Mouse (Mus musculus): ENCODE results near the gene Pik3cd. TPM values are rescaled to one million over a fixed set of nuclear protein-coding genes. Genes with fewer than 3 reads are reported as not detected.
"Not testable (repeated sequence)": the region's sequence is repeated elsewhere in the genome, so short reads cannot be mapped to it uniquely, and the experiment has no call there.

The Pik3cd gene
- polyA plus RNA-seq (2012; rRNA removed), result 106 and 120 TPM in 2 replicates

DNA sequence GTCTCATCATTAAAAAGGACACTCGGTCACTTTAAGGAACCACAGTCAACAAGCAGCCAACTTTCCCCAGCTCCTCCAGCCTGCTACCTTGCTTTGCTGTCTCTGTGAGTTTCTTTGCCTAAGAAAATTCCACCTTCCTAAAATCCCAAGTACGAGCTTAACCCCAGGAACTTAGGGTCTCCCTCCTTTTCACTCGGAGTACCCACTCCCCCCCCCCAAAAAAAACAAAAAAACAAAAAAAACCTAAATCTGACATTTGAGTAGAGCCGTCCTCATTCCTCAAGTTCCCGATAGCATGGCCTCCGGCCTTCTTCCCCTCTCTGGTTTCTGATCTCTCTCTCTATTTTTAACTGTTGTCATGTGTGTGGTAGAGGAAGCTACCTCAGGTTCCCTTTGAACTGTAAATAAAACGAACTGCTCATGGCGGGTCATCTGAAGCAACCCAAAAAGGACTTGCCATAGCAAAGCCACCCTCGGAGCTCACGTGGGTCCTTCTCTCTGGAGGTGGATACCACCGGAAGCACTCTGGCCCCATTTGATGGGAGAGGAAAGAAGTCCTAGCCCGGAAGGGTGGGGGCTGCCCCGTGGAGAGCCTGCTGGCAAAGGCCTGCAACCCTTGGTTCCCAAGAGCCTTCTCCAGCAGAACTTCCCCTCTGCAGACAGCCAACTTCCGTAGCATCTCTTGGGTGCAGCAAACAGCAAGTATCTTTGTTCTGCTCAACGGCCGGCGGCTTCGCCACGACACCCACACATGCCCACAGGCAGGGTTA is at the start of gene Pik3cd:
Pik3cd (minus strand) TSS at position 362 of the 770 bp plus-strand sequence.
- Histone ChIP-seq H3K27ac (ENCODE audit: control insufficient read depth, insufficient read depth, low read length) (peak within 1 kb of the TSS; percentile 83), H3K36me3 (ENCODE audit: control insufficient read depth, insufficient read depth, low read length) (no peaks in the 10 kb centered on the region), H3K4me3 (ENCODE audit: control insufficient read depth, insufficient read depth, low read length) (peak within 1 kb of the TSS; percentile 38), H3K4me1 (replicated peaks; ENCODE audit: control insufficient read depth, insufficient read depth, low read length) (peaks cover 58% of the 10 kb centered on the region), H3K27me3 (ENCODE audit: control insufficient read depth, insufficient read depth, low read length) (no peaks in the 10 kb centered on the region)
- 6% methylated on average over 19 of the region's 19 CpGs for WGBS
- DNase-seq, result peak; percentile 57
- 0 out of 2 replicates have a peak, but pooled peaks have one; percentile 27 for TF ChIP-seq POLR2A (IDR thresholded peaks at IDR 0.05; ENCODE audit: control insufficient read depth, extremely low read depth, insufficient read depth, low read length, poor library complexity)
- no peak for TF ChIP-seq CTCF (IDR thresholded peaks at IDR 0.05; ENCODE audit: borderline replicate concordance, control insufficient read depth, extremely low read depth, insufficient read depth, low read length, poor library complexity)

DNA sequence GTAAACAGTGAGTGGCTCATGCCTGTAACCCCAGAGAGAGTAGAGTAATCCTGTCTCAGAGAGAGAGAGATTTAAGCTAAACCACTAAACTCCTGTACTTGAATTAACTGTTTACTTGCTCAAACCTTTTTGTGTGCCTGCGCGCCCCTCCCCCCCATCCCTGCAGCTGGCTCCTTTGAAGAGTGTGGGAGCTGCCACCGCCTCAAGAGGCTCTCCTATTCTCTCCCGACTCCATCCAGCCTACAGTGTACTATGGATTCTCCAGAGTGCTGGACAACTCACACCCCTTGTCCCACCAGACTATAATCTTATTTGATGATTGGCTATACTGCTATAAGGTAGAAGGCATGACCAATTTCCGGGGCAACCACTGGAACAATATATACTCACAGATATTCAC is 48.3 kb upstream of the Pik3cd start:
- H3K4me1 ChIP-seq (replicated peaks; ENCODE audit: control insufficient read depth, insufficient read depth, low read length), result no peaks in the 10 kb centered on the region
- 78% methylated on average over 5 of the region's 5 CpGs for WGBS
- no peaks in the 10 kb centered on the region for H3K36me3 ChIP-seq (ENCODE audit: control insufficient read depth, insufficient read depth, low read length)

DNA sequence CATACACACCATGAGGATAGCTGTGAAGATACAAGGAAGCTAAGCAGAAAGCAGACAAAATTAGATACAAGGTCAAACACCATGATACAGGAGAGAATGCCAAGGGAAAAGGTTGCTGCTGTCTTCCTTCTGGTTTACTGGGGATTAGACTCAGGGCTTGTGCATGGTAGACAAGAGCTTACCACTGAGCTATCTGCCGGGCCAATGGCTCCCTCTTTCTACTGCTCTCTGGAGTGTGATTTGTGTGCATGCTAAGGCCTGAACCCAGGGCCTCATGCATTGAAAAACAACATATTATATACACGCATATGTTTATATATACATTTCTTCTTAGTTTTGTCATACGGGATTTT is 47.3 kb upstream of the Pik3cd start:
- H3K4me1 ChIP-seq (replicated peaks; ENCODE audit: control insufficient read depth, insufficient read depth, low read length); H3K36me3 ChIP-seq (ENCODE audit: control insufficient read depth, insufficient read depth, low read length); DNase-seq; H3K4me3 ChIP-seq (ENCODE audit: control insufficient read depth, insufficient read depth, low read length); H3K27me3 ChIP-seq (ENCODE audit: control insufficient read depth, insufficient read depth, low read length); H3K27ac ChIP-seq (ENCODE audit: control insufficient read depth, insufficient read depth, low read length): not testable (repeated sequence)
- 97% methylated on average over 3 of the region's 3 CpGs for WGBS

More for the DNA sequence above, 48.3 kb upstream of the Pik3cd start:
- H3K27ac ChIP-seq (ENCODE audit: control insufficient read depth, insufficient read depth, low read length), result no peak overlapping the region
- TF ChIP-seq POLR2A (IDR thresholded peaks at IDR 0.05; ENCODE audit: control insufficient read depth, extremely low read depth, insufficient read depth, low read length, poor library complexity) (no peak), CTCF (IDR thresholded peaks at IDR 0.05; ENCODE audit: borderline replicate concordance, control insufficient read depth, extremely low read depth, insufficient read depth, low read length, poor library complexity) (no peak)
- no peak overlapping the region for H3K4me3 ChIP-seq (ENCODE audit: control insufficient read depth, insufficient read depth, low read length)
- no peak for DNase-seq
- no peaks in the 10 kb centered on the region for H3K27me3 ChIP-seq (ENCODE audit: control insufficient read depth, insufficient read depth, low read length)

DNA sequence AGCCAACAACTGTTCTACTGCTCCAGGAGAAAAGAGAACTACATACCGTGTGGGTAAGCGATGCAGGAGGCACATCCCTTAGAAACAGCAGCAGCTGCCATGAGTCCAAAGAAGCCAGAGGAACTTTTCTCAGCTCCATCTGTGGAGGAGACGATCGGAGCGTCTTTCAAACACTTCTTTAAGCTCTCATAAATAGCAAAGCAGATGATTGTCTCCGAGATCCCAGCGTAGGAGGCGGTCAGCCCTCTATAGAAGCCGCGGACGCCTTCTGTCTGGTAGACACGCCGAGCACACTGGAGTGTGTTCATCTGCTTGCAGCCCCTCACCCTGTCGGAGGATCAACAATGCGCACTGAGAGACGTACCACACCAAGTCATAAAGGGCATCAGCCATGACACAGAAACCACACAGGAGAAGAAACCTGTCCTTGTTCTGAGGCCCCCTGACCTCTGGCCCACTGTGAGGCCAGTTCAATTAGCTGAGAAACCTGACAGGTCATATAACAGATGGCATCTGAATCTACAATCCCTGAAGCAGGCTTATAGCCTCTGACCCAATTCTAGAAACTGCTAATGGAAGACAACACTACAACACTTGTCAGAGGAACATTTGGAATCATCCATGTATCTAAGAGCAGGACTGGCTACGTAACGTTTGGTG is 46.8 kb upstream of the Pik3cd start:
- no peak overlapping the region for H3K27ac ChIP-seq (ENCODE audit: control insufficient read depth, insufficient read depth, low read length)
- H3K27me3 ChIP-seq (ENCODE audit: control insufficient read depth, insufficient read depth, low read length), result no peaks in the 10 kb centered on the region
- 98% methylated on average over 18 of the region's 18 CpGs for WGBS
- H3K36me3 ChIP-seq (ENCODE audit: control insufficient read depth, insufficient read depth, low read length), result no peaks in the 10 kb centered on the region
- H3K4me3 ChIP-seq (ENCODE audit: control insufficient read depth, insufficient read depth, low read length), result no peak overlapping the region
- no peak for DNase-seq
- TF ChIP-seq POLR2A (IDR thresholded peaks at IDR 0.05; ENCODE audit: control insufficient read depth, extremely low read depth, insufficient read depth, low read length, poor library complexity) (no peak), CTCF (IDR thresholded peaks at IDR 0.05; ENCODE audit: borderline replicate concordance, control insufficient read depth, extremely low read depth, insufficient read depth, low read length, poor library complexity) (no peak)
- H3K4me1 ChIP-seq (replicated peaks; ENCODE audit: control insufficient read depth, insufficient read depth, low read length), result no peaks in the 10 kb centered on the region

DNA sequence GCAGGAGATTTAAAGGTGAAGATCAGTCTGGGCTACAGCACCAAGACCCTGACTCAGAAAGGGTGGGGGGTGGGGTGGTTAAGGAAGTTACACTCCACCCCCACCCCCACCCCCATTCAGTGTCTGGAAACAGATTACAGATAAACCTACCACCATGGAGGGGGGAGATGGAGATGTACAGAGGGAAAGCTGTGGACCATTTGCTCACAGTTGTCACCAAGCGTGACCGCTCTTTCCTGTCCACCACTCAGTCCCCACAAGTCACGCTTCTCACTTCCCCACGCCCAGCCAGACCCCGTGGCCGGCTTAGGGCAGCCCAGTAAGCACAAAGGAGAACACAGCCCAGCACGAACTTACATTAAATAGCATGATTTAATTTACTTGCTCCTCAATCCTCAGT is 41.7 kb upstream of the Pik3cd start:
- no peak for DNase-seq
- Histone ChIP-seq H3K36me3 (ENCODE audit: control insufficient read depth, insufficient read depth, low read length) (no peaks in the 10 kb centered on the region), H3K4me1 (replicated peaks; ENCODE audit: control insufficient read depth, insufficient read depth, low read length) (peaks cover 8% of the 10 kb centered on the region; the same call in 1 of the 2 replicates), H3K27ac (ENCODE audit: control insufficient read depth, insufficient read depth, low read length) (no peak overlapping the region), H3K4me3 (ENCODE audit: control insufficient read depth, insufficient read depth, low read length) (no peak overlapping the region), H3K27me3 (ENCODE audit: control insufficient read depth, insufficient read depth, low read length) (no peaks in the 10 kb centered on the region)
- no peak for TF ChIP-seq CTCF (IDR thresholded peaks at IDR 0.05; ENCODE audit: borderline replicate concordance, control insufficient read depth, extremely low read depth, insufficient read depth, low read length, poor library complexity)
- TF ChIP-seq POLR2A (IDR thresholded peaks at IDR 0.05; ENCODE audit: control insufficient read depth, extremely low read depth, insufficient read depth, low read length, poor library complexity), result no peak
- WGBS, result 91% methylated on average over 7 of the region's 7 CpGs

DNA sequence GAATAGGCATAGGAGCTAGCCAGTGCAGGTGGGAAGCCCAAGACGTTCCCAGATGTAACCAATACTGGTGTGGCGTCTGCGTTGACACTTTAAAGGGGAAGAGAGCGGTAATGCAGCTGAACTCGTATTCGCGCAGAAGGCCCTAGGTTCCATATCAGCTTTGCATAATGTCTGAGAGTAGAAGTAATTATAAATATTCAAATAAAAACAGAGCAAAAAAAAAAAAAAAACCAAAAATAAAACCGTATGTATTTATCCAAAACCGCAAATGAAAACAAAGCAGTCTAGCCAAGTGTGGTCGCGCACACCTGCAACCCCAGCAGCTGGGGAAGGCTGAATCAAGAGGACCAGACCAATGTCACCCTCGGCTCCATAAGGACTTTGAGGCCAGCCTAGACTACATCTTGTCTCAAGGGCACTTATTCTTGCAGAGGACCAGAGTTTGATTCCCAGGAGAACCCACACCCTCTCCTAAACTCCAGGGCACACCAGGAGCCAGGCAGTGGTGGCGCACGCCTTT is 39.7 kb upstream of the Pik3cd start:
- 80% methylated on average over 14 of the region's 14 CpGs for WGBS
- no peak for DNase-seq
- no peak overlapping the region for H3K27ac ChIP-seq (ENCODE audit: control insufficient read depth, insufficient read depth, low read length)
- TF ChIP-seq POLR2A (IDR thresholded peaks at IDR 0.05; ENCODE audit: control insufficient read depth, extremely low read depth, insufficient read depth, low read length, poor library complexity), result no peak
- no peak for TF ChIP-seq CTCF (IDR thresholded peaks at IDR 0.05; ENCODE audit: borderline replicate concordance, control insufficient read depth, extremely low read depth, insufficient read depth, low read length, poor library complexity)
- H3K4me3 ChIP-seq (ENCODE audit: control insufficient read depth, insufficient read depth, low read length), result no peak overlapping the region
- no peaks in the 10 kb centered on the region for H3K27me3 ChIP-seq (ENCODE audit: control insufficient read depth, insufficient read depth, low read length)
- H3K4me1 ChIP-seq (replicated peaks; ENCODE audit: control insufficient read depth, insufficient read depth, low read length), result peaks cover 13% of the 10 kb centered on the region
- H3K36me3 ChIP-seq (ENCODE audit: control insufficient read depth, insufficient read depth, low read length), result no peaks in the 10 kb centered on the region

Measured in thymus, adult 2 months (tissue).